Mouse (Mus musculus) brain, embryonic 14.5 days (tissue): ENCODE results near the gene Gm44596. TPM values are rescaled to one million over a fixed set of nuclear protein-coding genes. Genes with fewer than 3 reads are reported as not detected.
A peak's percentile ranks its signal among the peaks of the same experiment; 100 is the strongest.
"Not testable (repeated sequence)": the region's sequence is repeated elsewhere in the genome, so short reads cannot be mapped to it uniquely, and the experiment has no call there.

Source experiments
- DNase-seq: peaks from one replicate; pipeline ENCODE4 v3.0.0-alpha.2; 2011; ENCODE audit warnings: low read depth
- CTCF ChIP-seq: fragments of 200-500 bp; IDR thresholded peaks from 2 replicates; pipeline ENCODE4 v1.5.1; 2012; ENCODE audit warnings: inconsistent platforms, mild to moderate bottlenecking, moderate library complexity, borderline replicate concordance; ENCODE audit not compliant: insufficient read depth, insufficient read length; ENCODE audit errors: extremely low read depth
- POLR2A ChIP-seq: fragments of 200-500 bp; IDR thresholded peaks from 2 replicates; pipeline ENCODE4 v1.6.1; 2012; ENCODE audit warnings: mild to moderate bottlenecking, inconsistent platforms, borderline replicate concordance; ENCODE audit not compliant: poor library complexity, insufficient read depth, insufficient read length, severe bottlenecking; ENCODE audit errors: extremely low read depth
- polyA plus RNA-seq: library from polyadenylated mRNA; depleted of rRNA; stranded (reverse); fragments of >200 nt; gene quantifications from 2 replicates; pipeline ENCODE4 v1.2.3, GENCODE M21; 2012

The Gm44596 gene
- polyA plus RNA-seq, 1 experiment = not detected

- TF ChIP-seq POLR2A (peak; percentile 63), CTCF (no peak)
- peak; percentile 92 for DNase-seq
Observed at GRCm38 (mm10) chr6:128362381-128363006, 12.8 kb upstream of the Gm44596 start, which contains the start of the genes Rhno1 and Foxm1. Gene Rhno1 (minus strand): TSS chr6:128362911. Gene Foxm1 (plus strand): TSS chr6:128362967.

- no peak for TF ChIP-seq CTCF
- no peak for TF ChIP-seq POLR2A
- peak; percentile 61 for DNase-seq
Observed at GRCm38 (mm10) chr6:128363007-128363825, 12.1 kb upstream of the Gm44596 start.

GRCm38 (mm10) chr6:128364721-128365120 is 10.6 kb upstream of the Gm44596 start:
- TF ChIP-seq POLR2A (no peak), CTCF (no peak)
- no peak for DNase-seq

- DNase-seq = no peak
- no peak for TF ChIP-seq POLR2A
- no peak for TF ChIP-seq CTCF
Observed at GRCm38 (mm10) chr6:128366466-128366865, 8.8 kb upstream of the Gm44596 start.

GRCm38 (mm10) chr6:128370040-128370439 is 5.3 kb upstream of the Gm44596 start:
- DNase-seq = no peak
- no peak for TF ChIP-seq POLR2A

- no peak for DNase-seq
- TF ChIP-seq CTCF = no peak
- TF ChIP-seq POLR2A = no peak
Observed at GRCm38 (mm10) chr6:128376371-128377085, 1.2 kb downstream of the Gm44596 start.

GRCm38 (mm10) chr6:128379636-128380035 is 4.3 kb downstream of the Gm44596 start:
- DNase-seq = no peak
- TF ChIP-seq CTCF (no peak), POLR2A (no peak)

- not testable (repeated sequence) for DNase-seq
Observed at GRCm38 (mm10) chr6:128380594-128381167, 5.4 kb downstream of the Gm44596 start.

GRCm38 (mm10) chr6:128381254-128381653 is 6.0 kb downstream of the Gm44596 start:
- TF ChIP-seq POLR2A = no peak
- TF ChIP-seq CTCF = no peak
- no peak for DNase-seq

- no peak for DNase-seq
- TF ChIP-seq POLR2A (no peak), CTCF (no peak)
Observed at GRCm38 (mm10) chr6:128383752-128384151, 8.4 kb downstream of the Gm44596 start.

GRCm38 (mm10) chr6:128385026-128385425 is 9.7 kb downstream of the Gm44596 start:
- DNase-seq = no peak
- TF ChIP-seq CTCF (no peak), POLR2A (no peak)
